Mouse (Mus musculus): ENCODE data around the gene Plxnb3. TPM values are rescaled to one million over a fixed set of nuclear protein-coding genes. Genes with fewer than 3 reads are reported as not detected.

The Plxnb3 gene
- polyA plus RNA-seq, 1 experiment = 4.7 TPM

DNA sequence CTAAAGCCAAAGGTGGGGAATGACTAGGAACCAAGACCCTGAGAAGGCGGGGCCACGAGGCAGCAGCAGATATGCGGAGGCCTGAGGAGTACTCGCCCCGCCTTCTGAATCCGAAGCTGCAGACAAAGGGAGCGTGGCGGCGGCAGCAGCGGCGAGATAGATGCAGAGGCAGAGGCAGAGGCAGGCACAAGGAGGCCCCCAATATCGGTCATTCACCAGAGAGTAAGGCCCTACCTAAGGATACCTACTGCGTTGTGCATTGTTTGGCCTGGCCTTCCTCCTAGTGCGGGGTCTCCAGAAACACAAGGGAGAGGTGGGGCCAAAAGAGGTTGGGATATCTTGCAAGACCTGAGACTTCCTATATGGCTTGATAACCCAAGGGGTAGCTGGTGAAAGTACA is 58.2 kb downstream of the Plxnb3 start:
- Histone ChIP-seq H3K27ac (ENCODE audit: insufficient read depth, low read depth, low read length) (no peak overlapping the region), H3K4me1 (ENCODE audit: control insufficient read depth, insufficient read depth, low read length) (no peaks in the 10 kb centered on the region), H3K4me3 (ENCODE audit: insufficient read depth, low read length) (no peak overlapping the region)

DNA sequence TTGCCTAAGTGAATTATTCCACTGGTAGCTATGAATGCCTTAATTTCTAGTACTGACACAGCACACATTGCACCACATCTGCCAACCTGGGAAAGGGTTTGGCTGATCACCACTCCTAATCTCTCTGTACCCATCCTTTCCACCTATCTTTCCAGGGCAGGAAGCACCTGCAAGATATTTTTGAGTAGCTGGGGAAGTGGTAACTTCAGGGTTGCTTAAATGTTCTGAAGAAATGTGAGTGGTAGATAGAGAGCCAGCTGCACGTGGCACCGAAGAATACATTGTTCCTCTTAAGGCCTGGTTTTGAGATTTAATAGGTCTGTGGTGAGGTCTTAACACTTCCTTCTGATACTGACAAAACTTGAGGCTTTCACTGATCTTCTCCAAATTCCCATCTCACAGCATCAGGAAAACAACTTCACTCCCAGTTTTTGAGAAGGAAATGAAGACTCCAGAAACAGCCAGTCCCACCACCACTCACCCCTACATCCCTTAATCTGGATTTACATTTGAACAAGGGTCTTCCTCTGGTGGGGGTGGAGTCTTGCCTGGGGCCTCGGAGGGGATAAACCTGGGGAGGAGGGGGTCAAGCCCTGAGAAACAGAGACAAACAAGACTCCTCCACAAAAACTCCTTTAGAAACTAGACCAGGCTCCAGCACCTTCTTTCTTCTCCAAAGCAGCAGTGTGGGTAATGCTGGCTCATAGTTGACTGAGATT is 59.9 kb downstream of the Plxnb3 start:
- Histone ChIP-seq H3K4me3 (ENCODE audit: insufficient read depth, low read length) (no peak overlapping the region), H3K27ac (ENCODE audit: insufficient read depth, low read depth, low read length) (no peak overlapping the region), H3K4me1 (ENCODE audit: control insufficient read depth, insufficient read depth, low read length) (no peaks in the 10 kb centered on the region)
- TF ChIP-seq POLR2A (IDR thresholded peaks at IDR 0.05; ENCODE audit: borderline replicate concordance, low read depth, low read length) (no peak), CTCF (IDR thresholded peaks at IDR 0.05; ENCODE audit: low read depth, low read length) (no peak)

More for the DNA sequence above, 58.2 kb downstream of the Plxnb3 start:
- TF ChIP-seq POLR2A (IDR thresholded peaks at IDR 0.05; ENCODE audit: borderline replicate concordance, low read depth, low read length) (no peak), CTCF (IDR thresholded peaks at IDR 0.05; ENCODE audit: low read depth, low read length) (no peak)

Other genes with a start within 250 kb of the Plxnb3 start
- gene Dusp9, start 117.7 kb upstream of the Plxnb3 start, polyA plus RNA-seq (2012; ENCODE audit: insufficient read depth, insufficient read length, missing spikeins) = not detected in 2 replicates
- gene Pnck, start 97.0 kb upstream of the Plxnb3 start, polyA plus RNA-seq (2012; ENCODE audit: insufficient read depth, insufficient read length, missing spikeins) = not detected in 2 replicates
- 39.8 and 41.2 TPM in 2 replicates for gene Slc6a8, start 83.9 kb upstream of the Plxnb3 start, polyA plus RNA-seq (2012; ENCODE audit: insufficient read depth, insufficient read length, missing spikeins)
- gene Bcap31, start 40.9 kb upstream of the Plxnb3 start, polyA plus RNA-seq (2012; ENCODE audit: insufficient read depth, insufficient read length, missing spikeins) = 211 and 212 TPM in 2 replicates
- 79.6 and 89.1 TPM in 2 replicates for gene Abcd1, start 40.5 kb upstream of the Plxnb3 start, polyA plus RNA-seq (2012; ENCODE audit: insufficient read depth, insufficient read length, missing spikeins)
- gene Srpk3, start 17.3 kb downstream of the Plxnb3 start, polyA plus RNA-seq (2012; ENCODE audit: insufficient read depth, insufficient read length, missing spikeins) = 1.2 and 1.5 TPM in 2 replicates
- gene Idh3g, start 29.8 kb downstream of the Plxnb3 start, polyA plus RNA-seq (2012; ENCODE audit: insufficient read depth, insufficient read length, missing spikeins) = 123 and 136 TPM in 2 replicates
- 213 and 220 TPM in 2 replicates for gene Ssr4, start 29.9 kb downstream of the Plxnb3 start, polyA plus RNA-seq (2012; ENCODE audit: insufficient read depth, insufficient read length, missing spikeins)
- gene Pdzd4, start 67.9 kb downstream of the Plxnb3 start, polyA plus RNA-seq (2012; ENCODE audit: insufficient read depth, insufficient read length, missing spikeins) = not detected in 2 replicates
- gene Avpr2, start 135.0 kb downstream of the Plxnb3 start, polyA plus RNA-seq (2012; ENCODE audit: insufficient read depth, insufficient read length, missing spikeins) = not detected in 2 replicates
- 32.0 and 36.6 TPM in 2 replicates for gene L1cam, start 139.0 kb downstream of the Plxnb3 start, polyA plus RNA-seq (2012; ENCODE audit: insufficient read depth, insufficient read length, missing spikeins)
- 102 and 106 TPM in 2 replicates for gene Arhgap4, start 164.8 kb downstream of the Plxnb3 start, polyA plus RNA-seq (2012; ENCODE audit: insufficient read depth, insufficient read length, missing spikeins)
- 29.6 and 34.5 TPM in 2 replicates for gene Naa10, start 164.9 kb downstream of the Plxnb3 start, polyA plus RNA-seq (2012; ENCODE audit: insufficient read depth, insufficient read length, missing spikeins)
- 162 and 175 TPM in 2 replicates for gene Renbp, start 173.8 kb downstream of the Plxnb3 start, polyA plus RNA-seq (2012; ENCODE audit: insufficient read depth, insufficient read length, missing spikeins)
- gene Hcfc1, start 209.3 kb downstream of the Plxnb3 start, polyA plus RNA-seq (2012; ENCODE audit: insufficient read depth, insufficient read length, missing spikeins) = 37.1 and 39.9 TPM in 2 replicates